Mouse (Mus musculus) lung, adult 2 months (tissue): Measurements from ENCODE around the gene Fscn1.

Experiments used
- CTCF ChIP-seq: fragments of 200-500 bp; IDR thresholded peaks from 2 replicates; pipeline ENCODE4 v1.5.1; 2011; ENCODE audit warnings: mild to moderate bottlenecking, low read length, control low read depth; ENCODE audit not compliant: insufficient read depth
- POLR2A ChIP-seq: fragments of 200-500 bp; IDR thresholded peaks from 2 replicates; pipeline ENCODE4 v1.6.1; 2011; ENCODE audit warnings: low read depth, mild to moderate bottlenecking, control low read depth, low read length, borderline replicate concordance; ENCODE audit errors: extremely low read depth

DNA sequence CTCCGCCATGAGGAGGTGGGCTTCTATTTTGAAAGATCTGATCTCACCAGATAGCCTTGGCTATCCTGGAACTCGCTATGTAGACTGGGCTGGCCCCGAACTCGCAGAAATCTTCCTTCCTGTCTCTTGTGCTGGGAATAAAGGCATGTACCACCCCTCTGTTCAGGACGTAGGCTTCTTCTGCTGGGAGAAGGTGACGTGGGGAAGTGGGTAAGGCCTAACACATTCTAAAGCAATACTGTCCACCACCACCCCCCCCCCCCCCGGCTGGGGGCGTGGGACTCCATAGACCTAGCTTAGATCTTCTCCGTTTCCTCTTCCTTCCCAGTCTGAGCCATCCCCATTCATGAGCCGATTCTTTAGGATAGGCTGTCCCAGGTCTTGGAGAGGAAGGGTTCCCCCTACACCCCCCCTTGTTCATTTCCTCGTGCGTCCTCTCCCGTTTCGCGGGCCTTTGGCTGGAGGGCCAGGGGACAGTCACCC lies 1.3 kb downstream of the Fscn1 start:
- no peak for TF ChIP-seq POLR2A
- TF ChIP-seq CTCF, result no peak
